Comparison of ENCODE assay signal across 11 mouse cellular contexts in the genomic region with DNA sequence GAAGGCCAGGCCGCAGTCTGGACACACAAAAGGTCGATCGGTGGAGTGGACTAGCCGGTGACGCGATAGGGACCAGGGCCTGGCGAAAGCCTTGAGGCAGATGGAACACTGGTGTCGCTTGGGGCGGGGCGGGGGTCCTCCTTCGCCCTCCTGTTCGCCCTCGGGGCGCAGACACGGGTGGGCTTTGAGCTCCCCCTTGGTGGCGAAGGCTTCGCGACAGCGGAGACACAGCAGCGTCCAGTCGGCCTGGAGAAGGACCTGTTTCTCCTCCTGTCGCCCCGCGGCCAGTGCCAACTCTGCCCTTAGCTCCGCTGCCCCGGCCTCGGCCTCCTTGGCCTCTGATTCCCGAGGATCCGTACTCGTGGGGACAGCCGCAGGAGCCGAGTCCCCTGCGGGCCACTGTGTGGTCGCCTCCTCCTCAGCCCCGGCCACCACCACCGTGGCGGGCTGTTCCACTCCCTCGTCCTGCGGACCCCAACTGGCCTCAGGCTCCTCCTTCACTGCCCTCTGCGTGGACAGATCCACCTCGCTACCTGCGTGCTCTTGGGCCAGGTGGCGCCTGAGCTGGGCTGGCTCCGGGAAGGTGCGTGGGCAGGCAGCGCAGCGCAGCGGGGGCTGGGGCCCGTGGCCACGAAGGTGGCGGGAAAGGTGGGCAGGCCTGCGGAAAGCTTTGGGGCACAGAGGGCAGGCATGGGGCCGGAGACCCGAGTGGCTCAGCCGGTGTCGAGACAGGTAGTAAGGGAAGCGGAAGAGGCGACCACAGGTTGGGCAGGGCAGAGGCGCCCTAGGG. TPM values are rescaled to one million over a fixed set of nuclear protein-coding genes. Genes with fewer than 3 reads are reported as not detected.
DNase-seq lines count a peak whose midpoint lies in the region; ATAC-seq and TF ChIP-seq lines count a peak whose summit lies in the region.
"Had no signal": no experiment of that assay in that cellular context is flagged by ENCODE, and none has a peak within 500 bp of the region (broad histone marks: within the 10 kb centered on the region; RNA-seq: fewer than 3 reads in every experiment).

No protein-coding gene starts in this region.

- TF ChIP-seq POLR2A in lung, adult 2 months (IDR thresholded peaks at IDR 0.05; ENCODE audit: borderline replicate concordance, extremely low read depth, low read depth, low read length): no peak

- TF ChIP-seq CTCF in lung, postnatal 0 days (IDR thresholded peaks at IDR 0.05): no peak
- TF ChIP-seq CTCF in lung, adult 2 months (IDR thresholded peaks at IDR 0.05; ENCODE audit: insufficient read depth, low read length): no peak

- H3K4me3 ChIP-seq in lung, postnatal 0 days (ENCODE audit: low read depth, low read length): no peak overlapping the region
- no peak overlapping the region for H3K4me3 ChIP-seq in lung, adult 2 months (replicated peaks; ENCODE audit: extremely low read depth, low read depth, low read length)
- peak overlapping the region; percentile 73 for H3K4me3 ChIP-seq in hindbrain, embryonic 15.5 days
- peak overlapping the region; percentile 73 for H3K4me3 ChIP-seq in neural tube, embryonic 15.5 days (replicated peaks)

- DNase-seq in heart, adult 11 months: peak; percentile 83
- no peak for DNase-seq in heart, adult 8-10 months (ENCODE audit: low spot score)
- DNase-seq in lung, postnatal 0 days (ENCODE audit: low spot score): no peak
- no peak for DNase-seq in lung, adult 2 months
- no peak for DNase-seq in frontal cortex, postnatal 25 days (ENCODE audit: low spot score in 2 of 2)
- DNase-seq in lung, postnatal 14 days: no peak
- DNase-seq: adrenal gland, adult 8-10 months; B cell, adult 2 months had no signal

- WGBS in lung, postnatal 0 days: 63% methylated on average over 57 of the region's 59 CpGs
- WGBS in lung, adult 2 months: 72% methylated on average over 59 of the region's 59 CpGs
- WGBS in hindbrain, embryonic 15.5 days: 47% methylated on average over 51 of the region's 59 CpGs
- WGBS in neural tube, embryonic 15.5 days: 46% methylated on average over 59 of the region's 59 CpGs

- H3K27ac ChIP-seq in lung, postnatal 0 days (ENCODE audit: low read length): no peak overlapping the region
- H3K27ac ChIP-seq in hindbrain, embryonic 15.5 days (replicated peaks): no peak overlapping the region
- H3K27ac ChIP-seq in neural tube, embryonic 15.5 days (replicated peaks): no peak overlapping the region

- no peak for ATAC-seq in lung, postnatal 0 days
- ATAC-seq in hindbrain, embryonic 15.5 days (ENCODE audit: low FRiP score, low read depth): no peak
- no peak for ATAC-seq in neural tube, embryonic 15.5 days (ENCODE audit: low FRiP score)

- no peak overlapping the region for H3K9ac ChIP-seq in lung, postnatal 0 days (replicated peaks; ENCODE audit: low read depth)
- 0 out of 2 replicates have a peak overlapping the region, but pooled peaks have one; percentile 28 for H3K9ac ChIP-seq in hindbrain, embryonic 15.5 days
- H3K9ac ChIP-seq in neural tube, embryonic 15.5 days (replicated peaks): peak overlapping the region; percentile 81; the same call in 1 of the 2 replicates

- no peaks in the 10 kb centered on the region for H3K9me3 ChIP-seq in lung, postnatal 0 days (ENCODE audit: low read length)
- no peaks in the 10 kb centered on the region for H3K9me3 ChIP-seq in hindbrain, embryonic 15.5 days
- H3K9me3 ChIP-seq in neural tube, embryonic 15.5 days (replicated peaks): no peaks in the 10 kb centered on the region

- H3K36me3 ChIP-seq in lung, postnatal 0 days (ENCODE audit: insufficient read depth, low read length): 0 out of 2 replicates have a peak, but pooled peaks cover 3% of the 10 kb centered on the region
- H3K36me3 ChIP-seq in hindbrain, embryonic 15.5 days: peaks cover 29% of the 10 kb centered on the region
- H3K36me3 ChIP-seq in neural tube, embryonic 15.5 days: peaks cover 31% of the 10 kb centered on the region

- H3K4me2 ChIP-seq in lung, postnatal 0 days (replicated peaks; ENCODE audit: low read depth, low read length): peak overlapping the region; percentile 83; the same call in 1 of the 2 replicates
- H3K4me2 ChIP-seq in hindbrain, embryonic 15.5 days: peak overlapping the region; percentile 86
- H3K4me2 ChIP-seq in neural tube, embryonic 15.5 days: peak overlapping the region; percentile 77

- TF ChIP-seq EP300 in lung, postnatal 0 days (IDR thresholded peaks at IDR 0.05): no peak

- no peaks in the 10 kb centered on the region for H3K27me3 ChIP-seq in lung, postnatal 0 days (replicated peaks; ENCODE audit: insufficient read depth, low read length)
- H3K27me3 ChIP-seq in hindbrain, embryonic 15.5 days: no peaks in the 10 kb centered on the region
- H3K27me3 ChIP-seq in neural tube, embryonic 15.5 days (replicated peaks): no peaks in the 10 kb centered on the region; the same call in 1 of the 2 replicates

- H3K4me1 ChIP-seq in lung, postnatal 0 days (ENCODE audit: insufficient read depth, low read depth, low read length): peaks cover 9% of the 10 kb centered on the region
- H3K4me1 ChIP-seq in lung, adult 2 months (ENCODE audit: control insufficient read depth, insufficient read depth, low read length): 0 out of 2 replicates have a peak, but pooled peaks cover 6% of the 10 kb centered on the region
- H3K4me1 ChIP-seq in hindbrain, embryonic 15.5 days (replicated peaks): peaks cover 35% of the 10 kb centered on the region
- H3K4me1 ChIP-seq in neural tube, embryonic 15.5 days: peaks cover 41% of the 10 kb centered on the region

RNA-seq across cellular contexts. Expression of a gene that starts 1.8 kb away (rescaled TPM):
- 10 to 100 TPM in 3 of 4 experiments, 1 to 10 TPM in 1; 9.7 to 19.8 (median 11.8) TPM for total RNA-seq in heart, adult 8-10 months (2022)
- 29.7 and 30.6 TPM in 2 replicates for polyA plus RNA-seq in lung, postnatal 0 days (2015; fragmentation: Nextera tagmentation; extraction: Ambion mirVana)
- polyA plus RNA-seq in lung, adult 2 months (2012; rRNA removed): 84.1 and 90.7 TPM in 2 replicates
- 60.3 and 66.8 TPM in 2 replicates for polyA plus RNA-seq in hindbrain, embryonic 15.5 days (2015; fragmentation: Nextera tagmentation; extraction: Ambion mirVana)
- 49.6 and 57.0 TPM in 2 replicates for polyA plus RNA-seq in neural tube, embryonic 15.5 days (2015; fragmentation: Nextera tagmentation; extraction: Ambion mirVana)

RNA-seq across cellular contexts. Expression of a gene that starts 20.0 kb away (rescaled TPM):
- 10 to 100 TPM in 2 of 4 experiments, 1 to 10 TPM in 2; 7.2 to 12.1 (median 9.5) TPM for total RNA-seq in heart, adult 8-10 months (2022)
- 22.4 and 24.6 TPM in 2 replicates for polyA plus RNA-seq in lung, postnatal 0 days (2015; fragmentation: Nextera tagmentation; extraction: Ambion mirVana)
- polyA plus RNA-seq in lung, adult 2 months (2012; rRNA removed): 37.0 and 43.5 TPM in 2 replicates
- polyA plus RNA-seq in hindbrain, embryonic 15.5 days (2015; fragmentation: Nextera tagmentation; extraction: Ambion mirVana): 8.1 and 9.2 TPM in 2 replicates
- polyA plus RNA-seq in neural tube, embryonic 15.5 days (2015; fragmentation: Nextera tagmentation; extraction: Ambion mirVana): 7.3 and 9.9 TPM in 2 replicates

RNA-seq across cellular contexts. Expression of a gene that starts 20.3 kb away (rescaled TPM):
- 10 to 100 TPM; 15.2 to 25.9 (median 17.5) TPM for total RNA-seq in heart, adult 8-10 months (2022)
- polyA plus RNA-seq in lung, postnatal 0 days (2015; fragmentation: Nextera tagmentation; extraction: Ambion mirVana): 20.5 and 20.8 TPM in 2 replicates
- polyA plus RNA-seq in lung, adult 2 months (2012; rRNA removed): 32.2 and 33.9 TPM in 2 replicates
- 41.9 and 44.6 TPM in 2 replicates for polyA plus RNA-seq in hindbrain, embryonic 15.5 days (2015; fragmentation: Nextera tagmentation; extraction: Ambion mirVana)
- polyA plus RNA-seq in neural tube, embryonic 15.5 days (2015; fragmentation: Nextera tagmentation; extraction: Ambion mirVana): 37.0 TPM in 2 replicates

RNA-seq across cellular contexts. Expression of a gene that starts 21.1 kb away (rescaled TPM):
- total RNA-seq in heart, adult 8-10 months (2022): not detected
- 2.1 and 4.4 TPM in 2 replicates for polyA plus RNA-seq in lung, postnatal 0 days (2015; fragmentation: Nextera tagmentation; extraction: Ambion mirVana)
- not detected in 2 replicates for polyA plus RNA-seq in lung, adult 2 months (2012; rRNA removed)
- polyA plus RNA-seq in hindbrain, embryonic 15.5 days (2015; fragmentation: Nextera tagmentation; extraction: Ambion mirVana): 1.2 TPM in 1 of 2 replicates, not detected in the other
- polyA plus RNA-seq in neural tube, embryonic 15.5 days (2015; fragmentation: Nextera tagmentation; extraction: Ambion mirVana): 0.15 and 1.4 TPM in 2 replicates
- polyA plus RNA-seq: large intestine, adult 2 months had no signal

RNA-seq across cellular contexts. Expression of a gene that starts 23.2 kb away (rescaled TPM):
- total RNA-seq in heart, adult 8-10 months (2022): 10 to 100 TPM; 28.3 to 70.4 (median 46.3) TPM
- polyA plus RNA-seq in lung, postnatal 0 days (2015; fragmentation: Nextera tagmentation; extraction: Ambion mirVana): 0.37 TPM in 2 replicates
- 6.5 and 9.0 TPM in 2 replicates for polyA plus RNA-seq in lung, adult 2 months (2012; rRNA removed)
- polyA plus RNA-seq in hindbrain, embryonic 15.5 days (2015; fragmentation: Nextera tagmentation; extraction: Ambion mirVana): 0.49 and 0.62 TPM in 2 replicates
- polyA plus RNA-seq in neural tube, embryonic 15.5 days (2015; fragmentation: Nextera tagmentation; extraction: Ambion mirVana): 0.32 and 0.35 TPM in 2 replicates
- polyA plus RNA-seq: large intestine, adult 2 months had no signal

Comparison
In these comparisons a context has a peak if more than half of its experiments do, and no peak if none do; other contexts are left out.
1. H3K4me3 ChIP-seq: peak in hindbrain, embryonic 15.5 days (single experiment) and neural tube, embryonic 15.5 days (single experiment); none in lung, postnatal 0 days (single experiment) and lung, adult 2 months (single experiment).
2. Peak in every context shown above with its lines, with median percentiles within 50 percentile points of each other: H3K4me2 ChIP-seq.